Mouse (Mus musculus): ENCODE results near the gene Fam221b. TPM values are rescaled to one million over a fixed set of nuclear protein-coding genes. Genes with fewer than 3 reads are reported as not detected.

The Fam221b gene
- polyA plus RNA-seq (2014; fragmentation: Nextera tagmentation; extraction: Ambion mirVana) = 2.1 and 2.2 TPM in 2 replicates

GRCm38 (mm10) chr4:43668782-43669427, at the start of gene Fam221b, which contains the start of gene Tmem8b:
Gene Fam221b (minus strand): TSS chr4:43669145.
Gene Tmem8b (plus strand): TSS chr4:43668971.
- H3K4me1 ChIP-seq (ENCODE audit: control insufficient read depth, insufficient read depth, low read length) = peaks cover 23% of the 10 kb centered on the region
- DNase-seq (ENCODE audit: low spot score) = peak; percentile 93
- peak; percentile 97 for ATAC-seq
- H3K27ac ChIP-seq (ENCODE audit: low read depth, low read length) = peak within 1 kb of the TSS; percentile 65
- 2% methylated on average over 31 of the region's 41 CpGs for WGBS
- H3K9ac ChIP-seq (ENCODE audit: low read length) = peak within 1 kb of the TSS; percentile 96
- H3K9me3 ChIP-seq (replicated peaks; ENCODE audit: control insufficient read depth, low read length) = no peaks in the 10 kb centered on the region
- 0 out of 2 replicates have a peak, but pooled peaks cover 3% of the 10 kb centered on the region for H3K27me3 ChIP-seq (replicated peaks; ENCODE audit: control insufficient read depth, insufficient read depth, low read length)
- peaks cover under 1% of the 10 kb centered on the region; the same call in 1 of the 2 replicates for H3K36me3 ChIP-seq (ENCODE audit: control insufficient read depth, insufficient read depth, low read length)
- H3K4me2 ChIP-seq (ENCODE audit: low read length) = peak within 1 kb of the TSS; percentile 84
- H3K4me3 ChIP-seq (ENCODE audit: low read depth, low read length) = peak within 1 kb of the TSS; percentile 90

- Histone ChIP-seq H3K4me3 (ENCODE audit: low read depth, low read length) (no peak overlapping the region), H3K9ac (ENCODE audit: low read length) (no peak overlapping the region), H3K27me3 (replicated peaks; ENCODE audit: control insufficient read depth, insufficient read depth, low read length) (no peaks in the 10 kb centered on the region), H3K36me3 (ENCODE audit: control insufficient read depth, insufficient read depth, low read length) (no peaks in the 10 kb centered on the region), H3K4me1 (ENCODE audit: control insufficient read depth, insufficient read depth, low read length) (no peaks in the 10 kb centered on the region), H3K4me2 (ENCODE audit: low read length) (no peak overlapping the region), H3K9me3 (replicated peaks; ENCODE audit: control insufficient read depth, low read length) (no peaks in the 10 kb centered on the region), H3K27ac (ENCODE audit: low read depth, low read length) (no peak overlapping the region)
- ATAC-seq = no peak
- WGBS = 38% methylated on average over 7 of the region's 7 CpGs
- DNase-seq (ENCODE audit: low spot score) = peak; percentile 78
Observed at GRCm38 (mm10) chr4:43713652-43714219, 44.8 kb upstream of the Fam221b start.

GRCm38 (mm10) chr4:43711821-43712220, 42.9 kb upstream of the Fam221b start:
- H3K4me3 ChIP-seq (ENCODE audit: low read depth, low read length) = no peak overlapping the region
- H3K9ac ChIP-seq (ENCODE audit: low read length) = no peak overlapping the region
- peak; percentile 74 for DNase-seq (ENCODE audit: low spot score)
- WGBS = 0% methylated on average over 2 of the region's 2 CpGs
- H3K4me2 ChIP-seq (ENCODE audit: low read length) = no peak overlapping the region
- H3K4me1 ChIP-seq (ENCODE audit: control insufficient read depth, insufficient read depth, low read length) = no peaks in the 10 kb centered on the region
- no peak overlapping the region for H3K27ac ChIP-seq (ENCODE audit: low read depth, low read length)
- H3K27me3 ChIP-seq (replicated peaks; ENCODE audit: control insufficient read depth, insufficient read depth, low read length) = no peaks in the 10 kb centered on the region
- H3K9me3 ChIP-seq (replicated peaks; ENCODE audit: control insufficient read depth, low read length) = no peaks in the 10 kb centered on the region
- H3K36me3 ChIP-seq (ENCODE audit: control insufficient read depth, insufficient read depth, low read length) = no peaks in the 10 kb centered on the region
- no peak for ATAC-seq

- Histone ChIP-seq H3K36me3 (ENCODE audit: control insufficient read depth, insufficient read depth, low read length) (no peaks in the 10 kb centered on the region), H3K4me1 (ENCODE audit: control insufficient read depth, insufficient read depth, low read length) (no peaks in the 10 kb centered on the region), H3K27me3 (replicated peaks; ENCODE audit: control insufficient read depth, insufficient read depth, low read length) (no peaks in the 10 kb centered on the region), H3K9ac (ENCODE audit: low read length) (no peak within 1 kb of the TSS), H3K4me3 (ENCODE audit: low read depth, low read length) (no peak within 1 kb of the TSS), H3K4me2 (ENCODE audit: low read length) (no peak within 1 kb of the TSS), H3K9me3 (replicated peaks; ENCODE audit: control insufficient read depth, low read length) (no peaks in the 10 kb centered on the region), H3K27ac (ENCODE audit: low read depth, low read length) (no peak within 1 kb of the TSS)
- WGBS = 80% methylated on average over 6 of the region's 6 CpGs
- ATAC-seq = no peak
- no peak for DNase-seq (ENCODE audit: low spot score)
Observed at GRCm38 (mm10) chr4:43709869-43710268, 40.9 kb upstream of the Fam221b start, which contains the start of gene Olfr71. Gene Olfr71 (minus strand): TSS chr4:43710255.

GRCm38 (mm10) chr4:43705991-43706390, 37.0 kb upstream of the Fam221b start:
- H3K9me3 ChIP-seq (replicated peaks; ENCODE audit: control insufficient read depth, low read length) = no peaks in the 10 kb centered on the region
- H3K27ac ChIP-seq (ENCODE audit: low read depth, low read length) = no peak overlapping the region
- ATAC-seq = no peak
- no peak overlapping the region for H3K4me2 ChIP-seq (ENCODE audit: low read length)
- 86% methylated on average over 13 of the region's 13 CpGs for WGBS
- no peaks in the 10 kb centered on the region for H3K36me3 ChIP-seq (ENCODE audit: control insufficient read depth, insufficient read depth, low read length)
- no peak for DNase-seq (ENCODE audit: low spot score)
- no peaks in the 10 kb centered on the region for H3K27me3 ChIP-seq (replicated peaks; ENCODE audit: control insufficient read depth, insufficient read depth, low read length)
- H3K4me3 ChIP-seq (ENCODE audit: low read depth, low read length) = no peak overlapping the region
- H3K9ac ChIP-seq (ENCODE audit: low read length) = no peak overlapping the region
- H3K4me1 ChIP-seq (ENCODE audit: control insufficient read depth, insufficient read depth, low read length) = no peaks in the 10 kb centered on the region

GRCm38 (mm10) chr4:43703851-43704250, 34.9 kb upstream of the Fam221b start:
- WGBS = 85% methylated on average over 8 of the region's 8 CpGs
- Histone ChIP-seq H3K4me2 (ENCODE audit: low read length) (no peak overlapping the region), H3K9ac (ENCODE audit: low read length) (no peak overlapping the region), H3K36me3 (ENCODE audit: control insufficient read depth, insufficient read depth, low read length) (no peaks in the 10 kb centered on the region), H3K4me3 (ENCODE audit: low read depth, low read length) (no peak overlapping the region), H3K4me1 (ENCODE audit: control insufficient read depth, insufficient read depth, low read length) (no peaks in the 10 kb centered on the region), H3K9me3 (replicated peaks; ENCODE audit: control insufficient read depth, low read length) (no peaks in the 10 kb centered on the region), H3K27ac (ENCODE audit: low read depth, low read length) (no peak overlapping the region), H3K27me3 (replicated peaks; ENCODE audit: control insufficient read depth, insufficient read depth, low read length) (no peaks in the 10 kb centered on the region)
- no peak for ATAC-seq
- no peak for DNase-seq (ENCODE audit: low spot score)

- H3K27me3 ChIP-seq (replicated peaks; ENCODE audit: control insufficient read depth, insufficient read depth, low read length) = no peaks in the 10 kb centered on the region
- ATAC-seq = no peak
- 78% methylated on average over 6 of the region's 6 CpGs for WGBS
- no peak overlapping the region for H3K9ac ChIP-seq (ENCODE audit: low read length)
- no peak overlapping the region for H3K4me2 ChIP-seq (ENCODE audit: low read length)
- no peaks in the 10 kb centered on the region for H3K9me3 ChIP-seq (replicated peaks; ENCODE audit: control insufficient read depth, low read length)
- H3K36me3 ChIP-seq (ENCODE audit: control insufficient read depth, insufficient read depth, low read length) = no peaks in the 10 kb centered on the region
- no peaks in the 10 kb centered on the region for H3K4me1 ChIP-seq (ENCODE audit: control insufficient read depth, insufficient read depth, low read length)
- H3K27ac ChIP-seq (ENCODE audit: low read depth, low read length) = no peak overlapping the region
- H3K4me3 ChIP-seq (ENCODE audit: low read depth, low read length) = no peak overlapping the region
- DNase-seq (ENCODE audit: low spot score) = no peak
Observed at GRCm38 (mm10) chr4:43703439-43703838, 34.5 kb upstream of the Fam221b start.

- Histone ChIP-seq H3K9ac (ENCODE audit: low read length) (no peak within 1 kb of the TSS), H3K9me3 (replicated peaks; ENCODE audit: control insufficient read depth, low read length) (no peaks in the 10 kb centered on the region), H3K4me1 (ENCODE audit: control insufficient read depth, insufficient read depth, low read length) (no peaks in the 10 kb centered on the region), H3K4me3 (ENCODE audit: low read depth, low read length) (no peak within 1 kb of the TSS), H3K27me3 (replicated peaks; ENCODE audit: control insufficient read depth, insufficient read depth, low read length) (no peaks in the 10 kb centered on the region), H3K27ac (ENCODE audit: low read depth, low read length) (no peak within 1 kb of the TSS), H3K4me2 (ENCODE audit: low read length) (no peak within 1 kb of the TSS), H3K36me3 (ENCODE audit: control insufficient read depth, insufficient read depth, low read length) (no peaks in the 10 kb centered on the region)
- ATAC-seq (no peak), DNase-seq (ENCODE audit: low spot score) (no peak)
- WGBS = 92% methylated on average over 6 of the region's 6 CpGs
Observed at GRCm38 (mm10) chr4:43700707-43701106, 31.8 kb upstream of the Fam221b start, which contains the start of gene Olfr70. Gene Olfr70 (minus strand): TSS chr4:43700807.

GRCm38 (mm10) chr4:43696561-43696960, 27.6 kb upstream of the Fam221b start:
- Histone ChIP-seq H3K36me3 (ENCODE audit: control insufficient read depth, insufficient read depth, low read length) (no peaks in the 10 kb centered on the region), H3K9ac (ENCODE audit: low read length) (no peak overlapping the region), H3K4me1 (ENCODE audit: control insufficient read depth, insufficient read depth, low read length) (no peaks in the 10 kb centered on the region), H3K27me3 (replicated peaks; ENCODE audit: control insufficient read depth, insufficient read depth, low read length) (no peaks in the 10 kb centered on the region), H3K4me3 (ENCODE audit: low read depth, low read length) (no peak overlapping the region), H3K4me2 (ENCODE audit: low read length) (no peak overlapping the region), H3K27ac (ENCODE audit: low read depth, low read length) (no peak overlapping the region), H3K9me3 (replicated peaks; ENCODE audit: control insufficient read depth, low read length) (no peaks in the 10 kb centered on the region)
- peak; percentile 47 for DNase-seq (ENCODE audit: low spot score)
- peak; percentile 46; the same call in 1 of the 2 replicates for ATAC-seq
- WGBS = 64% methylated on average over 13 of the region's 13 CpGs
